Mouse (Mus musculus) cerebellum, adult 2 months (tissue): ENCODE results near the gene Mx1.

ENCODE experiments used
- CTCF ChIP-seq: fragments of 200-500 bp; IDR thresholded peaks from 2 replicates; pipeline ENCODE4 v1.5.1; 2011; ENCODE audit warnings: low read depth, mild to moderate bottlenecking, control low read depth, low read length, moderate library complexity, borderline replicate concordance; ENCODE audit not compliant: insufficient read depth
- POLR2A ChIP-seq: fragments of 200-500 bp; IDR thresholded peaks from 2 replicates; pipeline ENCODE4 v1.6.1; 2011; ENCODE audit warnings: low read length, control low read depth, borderline replicate concordance; ENCODE audit not compliant: insufficient read depth

DNA sequence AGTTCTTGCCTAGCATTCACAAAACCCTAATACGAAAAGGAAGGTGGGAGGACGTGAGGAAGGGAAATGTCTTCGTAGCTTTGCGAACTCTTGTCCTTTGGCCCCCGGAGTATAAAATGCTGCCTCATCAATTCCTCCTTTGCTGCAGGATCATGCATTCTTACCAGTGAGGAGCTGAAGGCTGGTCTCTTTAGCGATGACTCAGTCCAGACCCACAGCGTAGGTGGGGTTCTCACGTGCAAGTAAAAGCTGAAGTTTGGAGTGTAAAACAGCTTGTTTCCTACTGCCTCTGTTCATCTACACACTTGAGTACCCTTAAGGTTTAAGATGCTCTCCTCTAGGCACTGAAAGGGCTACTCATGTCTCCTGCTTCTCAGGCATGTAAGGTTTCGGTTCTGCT, 20.7 kb downstream of the Mx1 start:
- TF ChIP-seq CTCF (no peak), POLR2A (no peak)
